Mouse (Mus musculus) G1E (cell line): ENCODE data around the gene Rasgrp1.

Source experiments
- CTCF ChIP-seq: IDR thresholded peaks from 2 replicates; pipeline ENCODE4 v1.5.1; 2012; ENCODE audit warnings: low read depth, low read length, inconsistent platforms, mixed read lengths
- GATA1 ChIP-seq: IDR thresholded peaks from 2 replicates; pipeline ENCODE4 v1.6.1; 2012; ENCODE audit warnings: borderline replicate concordance, low read length, inconsistent platforms, mixed read lengths
- GATA2 ChIP-seq: IDR thresholded peaks from 2 replicates; pipeline ENCODE4 v1.6.1; 2012; ENCODE audit warnings: low read depth, low read length, inconsistent platforms, borderline replicate concordance
- TAL1 ChIP-seq: conservative IDR thresholded peaks from 2 replicates; pipeline ENCODE4 v1.6.1; 2012; ENCODE audit warnings: low read depth, low read length, inconsistent platforms, mixed read lengths

DNA sequence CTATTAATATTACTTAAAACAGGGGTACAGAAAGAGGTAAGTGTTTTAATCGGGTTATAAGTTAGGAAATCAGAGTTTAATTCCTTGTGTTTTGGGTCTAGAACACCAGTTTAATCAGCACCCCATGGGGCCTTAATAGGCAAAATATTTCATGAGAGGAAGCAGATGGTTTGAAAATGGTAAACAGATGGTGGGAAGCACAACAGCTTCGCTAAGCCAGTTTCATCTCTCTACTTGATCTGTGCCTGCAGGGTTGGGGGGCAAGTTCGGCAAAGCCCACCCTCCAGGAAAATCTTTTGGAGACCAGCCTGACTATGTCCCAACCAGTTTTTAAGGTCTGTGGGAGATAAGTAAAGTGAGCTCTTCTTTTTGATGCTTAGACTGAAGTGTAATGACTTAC lies 23.7 kb upstream of the Rasgrp1 start:
- TF ChIP-seq CTCF = no peak
- no peak for TF ChIP-seq TAL1
- TF ChIP-seq GATA1 = no peak
- no peak for TF ChIP-seq GATA2
